Mouse (Mus musculus): Measurements from ENCODE around the gene Hpf1. TPM values are rescaled to one million over a fixed set of nuclear protein-coding genes. Genes with fewer than 3 reads are reported as not detected.
A peak's percentile ranks its signal among the peaks of the same experiment; 100 is the strongest.

Hpf1 gene
- polyA plus RNA-seq (2012; ENCODE audit: insufficient read depth, low replicate concordance), result 9.0 TPM in 1 of 2 replicates, not detected in the other

DNA sequence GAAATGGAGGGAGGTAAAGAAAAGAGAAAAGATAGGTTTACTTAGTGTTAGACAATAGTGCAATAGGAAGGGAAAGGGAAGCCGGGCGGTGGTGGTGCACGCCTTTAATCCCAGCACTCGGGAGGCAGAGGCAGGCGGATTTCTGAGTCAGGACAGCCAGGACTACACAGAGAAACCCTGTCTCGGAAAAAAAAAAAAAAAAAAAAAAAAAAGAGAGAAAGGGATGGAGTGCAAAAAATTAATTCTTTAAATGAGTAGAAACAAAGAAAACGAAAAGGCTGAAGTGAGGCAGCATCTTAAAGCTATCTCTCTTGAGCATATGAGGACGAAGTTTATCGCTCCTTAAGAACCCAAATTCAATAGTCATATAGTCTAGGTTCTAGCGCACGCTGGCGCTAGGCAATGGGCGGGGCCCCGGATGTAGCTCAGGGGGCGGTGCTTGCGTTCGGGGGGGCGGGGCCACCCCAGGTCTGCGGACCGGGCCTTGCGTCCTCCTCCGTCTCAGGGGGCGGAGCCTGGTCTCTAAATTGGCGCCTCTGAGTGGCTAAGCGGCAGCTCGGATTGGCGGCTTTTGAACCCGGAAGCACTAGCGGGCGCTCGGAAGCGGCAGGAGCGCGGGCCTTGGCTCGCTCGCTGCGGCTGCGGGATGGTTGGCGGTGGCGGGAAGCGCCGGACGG lies at the start of gene Hpf1:
TSS of gene Hpf1 (plus strand) at position 576 of the 677 bp plus-strand sequence.
- peaks cover 6% of the 10 kb centered on the region; the same call in 1 of the 2 replicates for H3K9me3 ChIP-seq
- peaks cover 61% of the 10 kb centered on the region for H3K4me1 ChIP-seq
- H3K4me3 ChIP-seq (replicated peaks), result peak within 1 kb of the TSS; percentile 97
- TF ChIP-seq GATA1 (IDR thresholded peaks at IDR 0.05; ENCODE audit: borderline replicate concordance, low read length), result no peak
- no peak; the same call in 1 of the 2 replicates for TF ChIP-seq FLI1 (IDR thresholded peaks at IDR 0.05; ENCODE audit: low read length)
- no peaks in the 10 kb centered on the region for H3K27me3 ChIP-seq (replicated peaks)
- H3K36me3 ChIP-seq (replicated peaks; ENCODE audit: low read length), result peaks cover 36% of the 10 kb centered on the region

- no peak for TF ChIP-seq GATA1 (IDR thresholded peaks at IDR 0.05; ENCODE audit: borderline replicate concordance, low read length)
- TF ChIP-seq FLI1 (IDR thresholded peaks at IDR 0.05; ENCODE audit: low read length), result no peak
- H3K4me3 ChIP-seq (replicated peaks), result no peak overlapping the region
These were observed 47.8 kb upstream of the Hpf1 start for GRCm38 (mm10) chr8:60842388-60842787.

DNA sequence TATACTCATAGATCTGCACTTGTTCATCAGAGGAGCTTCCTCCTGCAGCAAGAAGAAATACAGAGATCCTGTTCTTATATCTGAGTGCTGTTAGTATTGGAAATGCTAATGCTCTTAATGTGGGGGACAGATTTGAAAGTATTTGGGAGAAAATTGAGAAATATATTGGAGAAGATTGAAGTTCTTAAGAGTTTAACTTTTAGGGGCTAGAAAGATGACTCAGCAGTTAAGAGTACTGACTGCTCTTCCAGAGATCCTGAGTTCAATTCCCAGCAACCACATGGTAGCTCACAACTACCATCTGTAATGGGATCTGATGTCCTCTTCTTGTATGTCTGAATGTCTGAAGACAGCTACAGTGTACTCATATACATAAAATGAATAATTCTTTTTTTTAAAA lies 32.7 kb upstream of the Hpf1 start:
- no peaks in the 10 kb centered on the region for H3K36me3 ChIP-seq (replicated peaks; ENCODE audit: low read length)
- H3K4me3 ChIP-seq (replicated peaks), result no peak overlapping the region
- TF ChIP-seq GATA1 (IDR thresholded peaks at IDR 0.05; ENCODE audit: borderline replicate concordance, low read length) (no peak), FLI1 (IDR thresholded peaks at IDR 0.05; ENCODE audit: low read length) (no peak)
- H3K9me3 ChIP-seq, result no peaks in the 10 kb centered on the region
- H3K27me3 ChIP-seq (replicated peaks), result no peaks in the 10 kb centered on the region
- H3K4me1 ChIP-seq, result peaks cover 51% of the 10 kb centered on the region

More at GRCm38 (mm10) chr8:60842388-60842787, 47.8 kb upstream of the Hpf1 start:
- no peaks in the 10 kb centered on the region for H3K36me3 ChIP-seq (replicated peaks; ENCODE audit: low read length)
- peaks cover 3% of the 10 kb centered on the region; the same call in 1 of the 2 replicates for H3K4me1 ChIP-seq
- no peaks in the 10 kb centered on the region for H3K9me3 ChIP-seq
- no peaks in the 10 kb centered on the region for H3K27me3 ChIP-seq (replicated peaks)

- H3K27me3 ChIP-seq (replicated peaks), result no peaks in the 10 kb centered on the region
- TF ChIP-seq FLI1 (IDR thresholded peaks at IDR 0.05; ENCODE audit: low read length) (no peak), GATA1 (IDR thresholded peaks at IDR 0.05; ENCODE audit: borderline replicate concordance, low read length) (no peak)
- no peaks in the 10 kb centered on the region for H3K9me3 ChIP-seq
- H3K4me3 ChIP-seq (replicated peaks), result no peak overlapping the region
- peaks cover 51% of the 10 kb centered on the region for H3K4me1 ChIP-seq
- no peaks in the 10 kb centered on the region for H3K36me3 ChIP-seq (replicated peaks; ENCODE audit: low read length)
These were observed 32.1 kb upstream of the Hpf1 start for GRCm38 (mm10) chr8:60858091-60858490.

- peak overlapping the region; percentile 42 for H3K4me3 ChIP-seq (replicated peaks)
- H3K9me3 ChIP-seq, result no peaks in the 10 kb centered on the region
- no peaks in the 10 kb centered on the region for H3K36me3 ChIP-seq (replicated peaks; ENCODE audit: low read length)
- TF ChIP-seq FLI1 (IDR thresholded peaks at IDR 0.05; ENCODE audit: low read length) (no peak), GATA1 (IDR thresholded peaks at IDR 0.05; ENCODE audit: borderline replicate concordance, low read length) (no peak)
- no peaks in the 10 kb centered on the region for H3K27me3 ChIP-seq (replicated peaks)
- H3K4me1 ChIP-seq, result peaks cover 53% of the 10 kb centered on the region
These were observed 31.2 kb upstream of the Hpf1 start for GRCm38 (mm10) chr8:60858911-60859476.

- H3K36me3 ChIP-seq (replicated peaks; ENCODE audit: low read length), result no peaks in the 10 kb centered on the region
- peaks cover 57% of the 10 kb centered on the region for H3K4me1 ChIP-seq
- TF ChIP-seq GATA1 (IDR thresholded peaks at IDR 0.05; ENCODE audit: borderline replicate concordance, low read length) (peak; percentile 90), FLI1 (IDR thresholded peaks at IDR 0.05; ENCODE audit: low read length) (no peak)
- no peaks in the 10 kb centered on the region for H3K27me3 ChIP-seq (replicated peaks)
- H3K4me3 ChIP-seq (replicated peaks), result peak overlapping the region; percentile 89
- no peaks in the 10 kb centered on the region for H3K9me3 ChIP-seq
These were observed 30.6 kb upstream of the Hpf1 start for GRCm38 (mm10) chr8:60859605-60860004.

DNA sequence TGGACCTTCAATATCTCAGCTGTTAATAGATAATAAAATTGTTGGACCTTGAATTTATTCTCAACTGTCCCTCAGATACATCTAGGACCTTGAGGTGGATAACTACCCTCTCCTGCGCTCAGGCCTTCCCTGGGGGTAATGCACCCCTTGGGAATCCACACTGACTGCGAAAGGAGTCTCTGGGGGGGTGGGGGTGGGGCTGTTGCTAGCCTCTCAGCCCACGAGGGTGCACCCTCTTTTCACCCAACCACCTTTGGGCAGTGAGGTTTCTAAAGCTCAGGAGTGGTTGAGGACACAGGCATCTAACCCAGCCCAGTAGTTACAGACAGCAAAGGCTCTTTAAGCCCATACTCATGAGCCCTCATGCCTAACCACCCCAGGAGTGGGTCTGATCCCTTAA lies 29.5 kb upstream of the Hpf1 start:
- no peaks in the 10 kb centered on the region for H3K27me3 ChIP-seq (replicated peaks)
- no peaks in the 10 kb centered on the region for H3K36me3 ChIP-seq (replicated peaks; ENCODE audit: low read length)
- no peaks in the 10 kb centered on the region for H3K9me3 ChIP-seq
- H3K4me1 ChIP-seq, result peaks cover 64% of the 10 kb centered on the region
- TF ChIP-seq GATA1 (IDR thresholded peaks at IDR 0.05; ENCODE audit: borderline replicate concordance, low read length) (no peak), FLI1 (IDR thresholded peaks at IDR 0.05; ENCODE audit: low read length) (no peak)
- H3K4me3 ChIP-seq (replicated peaks), result no peak overlapping the region

- no peaks in the 10 kb centered on the region for H3K9me3 ChIP-seq
- H3K4me1 ChIP-seq, result peaks cover 74% of the 10 kb centered on the region
- TF ChIP-seq FLI1 (IDR thresholded peaks at IDR 0.05; ENCODE audit: low read length) (no peak), GATA1 (IDR thresholded peaks at IDR 0.05; ENCODE audit: borderline replicate concordance, low read length) (no peak)
- H3K36me3 ChIP-seq (replicated peaks; ENCODE audit: low read length), result no peaks in the 10 kb centered on the region
- H3K4me3 ChIP-seq (replicated peaks), result no peak overlapping the region
- no peaks in the 10 kb centered on the region for H3K27me3 ChIP-seq (replicated peaks)
These were observed 28.4 kb upstream of the Hpf1 start for GRCm38 (mm10) chr8:60861783-60862182.

- Histone ChIP-seq H3K9me3 (no peaks in the 10 kb centered on the region), H3K4me3 (replicated peaks) (no peak overlapping the region), H3K27me3 (replicated peaks) (no peaks in the 10 kb centered on the region), H3K4me1 (peaks cover 78% of the 10 kb centered on the region), H3K36me3 (replicated peaks; ENCODE audit: low read length) (no peaks in the 10 kb centered on the region)
- TF ChIP-seq GATA1 (IDR thresholded peaks at IDR 0.05; ENCODE audit: borderline replicate concordance, low read length), result no peak
- TF ChIP-seq FLI1 (IDR thresholded peaks at IDR 0.05; ENCODE audit: low read length), result no peak
These were observed 25.3 kb upstream of the Hpf1 start for GRCm38 (mm10) chr8:60864875-60865274.

GRCm38 (mm10) chr8:60865504-60866114 lies 24.6 kb upstream of the Hpf1 start:
- no peaks in the 10 kb centered on the region for H3K36me3 ChIP-seq (replicated peaks; ENCODE audit: low read length)
- no peak overlapping the region for H3K4me3 ChIP-seq (replicated peaks)
- no peaks in the 10 kb centered on the region for H3K27me3 ChIP-seq (replicated peaks)
- TF ChIP-seq FLI1 (IDR thresholded peaks at IDR 0.05; ENCODE audit: low read length) (no peak), GATA1 (IDR thresholded peaks at IDR 0.05; ENCODE audit: borderline replicate concordance, low read length) (no peak)
- no peaks in the 10 kb centered on the region for H3K9me3 ChIP-seq
- peaks cover 72% of the 10 kb centered on the region for H3K4me1 ChIP-seq

All from megakaryocyte, embryonic 14.5 days (primary cell).